15 mouse cellular contexts compared by ENCODE assay signal in the genomic region with DNA sequence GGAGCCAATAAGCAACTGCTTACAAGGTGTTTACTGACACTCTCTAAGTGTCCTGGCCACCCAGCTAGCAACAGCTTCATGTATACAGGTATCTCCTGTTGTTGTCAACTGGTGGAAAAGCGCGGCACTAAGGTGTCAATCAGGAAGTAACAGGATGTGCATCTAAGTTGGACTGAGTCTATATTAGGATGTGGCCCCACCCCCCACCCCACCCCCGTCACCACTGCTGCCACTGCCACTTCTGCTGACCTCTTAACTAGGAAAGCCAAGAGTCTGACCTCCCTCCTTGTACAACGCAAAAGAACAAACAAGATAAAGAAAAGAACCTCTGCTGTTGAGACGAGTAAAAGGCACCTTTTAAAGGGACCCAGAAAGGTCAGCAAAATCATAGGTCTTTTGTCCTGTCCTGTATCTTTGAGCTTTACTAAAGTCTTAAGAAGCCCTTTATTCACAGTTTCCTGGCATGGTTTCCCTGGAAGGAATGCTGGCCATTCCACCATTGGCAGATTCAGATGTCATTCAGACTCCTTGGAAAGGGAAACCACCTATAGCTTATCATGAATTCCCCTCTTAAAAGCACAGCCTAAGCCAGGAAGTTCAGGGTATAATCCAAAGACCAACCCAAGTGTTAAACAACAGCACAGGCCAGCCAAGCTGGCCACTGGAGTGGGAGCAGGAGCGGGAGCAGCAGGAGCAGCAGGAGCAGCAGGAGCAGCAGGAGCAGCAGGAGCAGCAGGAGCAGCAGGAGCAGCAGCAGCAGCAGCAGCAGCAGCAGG.
DNase-seq lines count a peak whose midpoint lies in the region; ATAC-seq and TF ChIP-seq lines count a peak whose summit lies in the region.
"Had no signal": no experiment of that assay in that cellular context is flagged by ENCODE, and none has a peak within 500 bp of the region (broad histone marks: within the 10 kb centered on the region; RNA-seq: fewer than 3 reads in every experiment).

No protein-coding gene starts in this region.

- H3K4me2 ChIP-seq in midbrain, postnatal 0 days (ENCODE audit: low read depth, low read length, poor library complexity, severe bottlenecking) = no peak overlapping the region
- no peak overlapping the region for H3K4me2 ChIP-seq in midbrain, embryonic 15.5 days
- H3K4me2 ChIP-seq in lung, embryonic 16.5 days (ENCODE audit: low read depth, low read length) = peak overlapping the region; percentile 13; the same call in 1 of the 2 replicates
- H3K4me2 ChIP-seq: embryonic facial prominence, embryonic 13.5 days; forebrain, embryonic 15.5 days had no signal

- no peak for ATAC-seq in midbrain, postnatal 0 days (ENCODE audit: low FRiP score)
- no peak for ATAC-seq in midbrain, embryonic 15.5 days (replicated peaks)
- ATAC-seq in lung, embryonic 16.5 days (ENCODE audit: low read depth) = peak; percentile 88
- ATAC-seq: forebrain, embryonic 15.5 days; hindbrain, embryonic 16.5 days had no signal

- TF ChIP-seq CTCF in midbrain, postnatal 0 days (IDR thresholded peaks at IDR 0.05) = no peak

- H3K4me1 ChIP-seq in midbrain, postnatal 0 days (ENCODE audit: insufficient read depth, low read length) = peaks cover 10% of the 10 kb centered on the region; the same call in 1 of the 2 replicates
- peaks cover 34% of the 10 kb centered on the region for H3K4me1 ChIP-seq in midbrain, embryonic 15.5 days
- H3K4me1 ChIP-seq in lung, embryonic 16.5 days (replicated peaks; ENCODE audit: control insufficient read depth, insufficient read depth, low read length) = peaks cover 8% of the 10 kb centered on the region; the same call in 1 of the 2 replicates

- H3K27me3 ChIP-seq in midbrain, postnatal 0 days (ENCODE audit: insufficient read depth, low read length) = no peaks in the 10 kb centered on the region
- H3K27me3 ChIP-seq in midbrain, embryonic 15.5 days (replicated peaks) = no peaks in the 10 kb centered on the region
- no peaks in the 10 kb centered on the region for H3K27me3 ChIP-seq in lung, embryonic 16.5 days (ENCODE audit: control insufficient read depth, insufficient read depth, low read depth, low read length)
- H3K27me3 ChIP-seq: embryonic facial prominence, embryonic 13.5 days; forebrain, embryonic 15.5 days had no signal

- peak; percentile 58 for DNase-seq in embryo, embryonic 10 days (ENCODE audit: low spot score)
- no peak for DNase-seq in embryo, embryonic 9.5 days (ENCODE audit: extremely low spot score)
- peak; percentile 39 for DNase-seq in midbrain, postnatal 0 days (ENCODE audit: low spot score)
- DNase-seq in spleen, postnatal 14 days (ENCODE audit: low spot score in 2 of 2) = no peak
- no peak for DNase-seq in left cerebral cortex, postnatal 14 days (ENCODE audit: low spot score in 2 of 2)
- DNase-seq in layer of hippocampus, adult 11-12 months (ENCODE audit: low spot score) = no peak
- DNase-seq: cerebellum, adult 18-20 months; kidney, postnatal 10 days; right cerebral cortex, postnatal 4 days had no signal

- H3K36me3 ChIP-seq in midbrain, postnatal 0 days (ENCODE audit: insufficient read depth, low read length) = no peaks in the 10 kb centered on the region
- H3K36me3 ChIP-seq in midbrain, embryonic 15.5 days (replicated peaks) = no peaks in the 10 kb centered on the region
- H3K36me3 ChIP-seq in lung, embryonic 16.5 days (ENCODE audit: control insufficient read depth, insufficient read depth, low read length) = no peaks in the 10 kb centered on the region
- H3K36me3 ChIP-seq: embryonic facial prominence, embryonic 13.5 days; forebrain, embryonic 15.5 days had no signal

- no peak overlapping the region for H3K27ac ChIP-seq in midbrain, postnatal 0 days (ENCODE audit: low read depth, low read length)
- no peak overlapping the region for H3K27ac ChIP-seq in midbrain, embryonic 15.5 days
- H3K27ac ChIP-seq in lung, embryonic 16.5 days (ENCODE audit: low read length) = no peak overlapping the region
- H3K27ac ChIP-seq: embryonic facial prominence, embryonic 13.5 days; forebrain, embryonic 15.5 days; macrophage had no signal

- no peak overlapping the region for H3K4me3 ChIP-seq in midbrain, postnatal 0 days (ENCODE audit: low read depth, low read length)
- no peak overlapping the region for H3K4me3 ChIP-seq in midbrain, embryonic 15.5 days
- H3K4me3 ChIP-seq in lung, embryonic 16.5 days (ENCODE audit: low read length) = no peak overlapping the region
- H3K4me3 ChIP-seq: embryonic facial prominence, embryonic 13.5 days; forebrain, embryonic 15.5 days had no signal

- intact Hi-C loops in left cerebral cortex, postnatal 14 days (cut with DNase I) = no loop called here

- H3K9ac ChIP-seq in midbrain, postnatal 0 days (replicated peaks; ENCODE audit: low read length, poor library complexity, severe bottlenecking) = no peak overlapping the region
- H3K9ac ChIP-seq in midbrain, embryonic 15.5 days = no peak overlapping the region
- no peak overlapping the region for H3K9ac ChIP-seq in lung, embryonic 16.5 days (ENCODE audit: low read length)
- H3K9ac ChIP-seq: embryonic facial prominence, embryonic 13.5 days; forebrain, embryonic 15.5 days had no signal

- WGBS in midbrain, postnatal 0 days = 56% methylated on average over 6 of the region's 6 CpGs
- WGBS in midbrain, embryonic 15.5 days = 56% methylated on average over 6 of the region's 6 CpGs
- WGBS in lung, embryonic 16.5 days = 34% methylated on average over 6 of the region's 6 CpGs

- no peaks in the 10 kb centered on the region for H3K9me3 ChIP-seq in midbrain, postnatal 0 days (ENCODE audit: low read length)
- no peaks in the 10 kb centered on the region for H3K9me3 ChIP-seq in midbrain, embryonic 15.5 days
- H3K9me3 ChIP-seq in lung, embryonic 16.5 days (ENCODE audit: control insufficient read depth, low read length) = no peaks in the 10 kb centered on the region
- H3K9me3 ChIP-seq: embryonic facial prominence, embryonic 13.5 days; forebrain, embryonic 15.5 days had no signal

Comparison
In these comparisons a context has a peak if more than half of its experiments do, and no peak if none do; other contexts are left out.
1. DNase-seq: peak in embryo, embryonic 10 days (single experiment) and midbrain, postnatal 0 days (single experiment); none in embryo, embryonic 9.5 days (single experiment), spleen, postnatal 14 days (0 of 2), left cerebral cortex, postnatal 14 days (0 of 2) and layer of hippocampus, adult 11-12 months (single experiment).